Mouse (Mus musculus): ENCODE data around the gene Sec31b.

DNA sequence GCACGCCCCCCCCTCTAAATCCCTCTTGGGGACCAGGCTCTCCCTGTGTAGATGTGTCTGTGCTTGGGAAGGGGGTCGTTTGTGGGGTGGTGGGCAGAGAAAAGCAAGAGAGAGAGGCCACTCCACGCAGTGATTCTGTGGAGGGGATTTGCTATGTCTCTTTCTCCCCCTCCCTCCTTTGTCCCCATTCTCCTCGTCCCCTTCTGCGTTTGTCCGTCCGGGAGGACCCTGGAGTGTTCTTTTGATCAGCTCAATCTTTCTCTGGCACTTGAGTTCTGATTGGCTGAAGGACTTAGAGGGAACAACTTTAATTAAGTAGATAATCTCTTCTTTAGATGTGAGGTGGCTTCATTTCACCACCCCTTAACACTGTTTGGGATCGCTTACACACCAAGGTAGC lies 52.5 kb downstream of the Sec31b start, which contains the start of gene Wnt8b:
- TF ChIP-seq CTCF (IDR thresholded peaks at IDR 0.05; ENCODE audit: low read depth, low read length) (no peak), POLR2A (IDR thresholded peaks at IDR 0.05; ENCODE audit: extremely low read depth, insufficient read depth, low read length) (no peak)

Measured in liver, adult 2 months (tissue).